Comparison of ENCODE assay signal across 8 mouse cellular contexts in the genomic region with DNA sequence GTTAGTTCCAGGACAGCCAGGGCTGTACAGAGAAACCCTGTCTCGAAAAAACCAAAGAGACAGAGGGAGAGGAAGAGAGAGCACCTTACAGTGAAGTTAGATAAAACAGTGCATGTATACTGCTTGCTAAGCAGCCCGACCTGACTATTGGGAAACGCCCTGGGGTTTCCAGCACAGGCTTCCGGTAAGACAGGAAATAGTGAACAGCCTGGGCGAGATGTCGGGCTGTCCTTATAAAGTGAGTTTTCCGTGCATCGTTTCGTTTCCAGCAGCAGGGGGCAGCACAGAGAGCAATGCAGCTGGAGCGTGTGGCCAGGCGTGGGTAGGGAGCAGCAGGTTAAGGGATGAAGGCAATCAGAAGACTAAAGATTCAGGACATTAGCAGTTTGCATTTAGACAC. TPM values are rescaled to one million over a fixed set of nuclear protein-coding genes. Genes with fewer than 3 reads are reported as not detected.
A peak's percentile ranks its signal among the peaks of the same experiment; 100 is the strongest.
DNase-seq lines count a peak whose midpoint lies in the region; ATAC-seq and TF ChIP-seq lines count a peak whose summit lies in the region.

No protein-coding gene starts in this region.

- H3K4me1 ChIP-seq in hindbrain, embryonic 16.5 days (ENCODE audit: control insufficient read depth, insufficient read depth, low read depth, low read length): no peaks in the 10 kb centered on the region

- WGBS in hindbrain, embryonic 16.5 days: 24% methylated on average over 11 of the region's 11 CpGs

- H3K27ac ChIP-seq in gastrocnemius, adult 2 months: peak overlapping the region; percentile 67
- H3K27ac ChIP-seq in hindbrain, embryonic 16.5 days (ENCODE audit: low read depth, low read length): no peak overlapping the region

- H3K36me3 ChIP-seq in hindbrain, embryonic 16.5 days (ENCODE audit: control insufficient read depth, insufficient read depth, low read length): no peaks in the 10 kb centered on the region

- 0 out of 2 replicates have a peak, but pooled peaks have one; percentile 56 for ATAC-seq in hindbrain, embryonic 16.5 days

- no peaks in the 10 kb centered on the region for H3K27me3 ChIP-seq in hindbrain, embryonic 16.5 days (replicated peaks; ENCODE audit: control insufficient read depth, insufficient read depth, low read length)

- H3K4me3 ChIP-seq in gastrocnemius, adult 2 months: peak overlapping the region; percentile 45
- H3K4me3 ChIP-seq in hindbrain, embryonic 16.5 days (ENCODE audit: low read length): no peak overlapping the region

- H3K4me2 ChIP-seq in hindbrain, embryonic 16.5 days (ENCODE audit: low read length): no peak overlapping the region

- DNase-seq in R1 (ENCODE audit: low read depth, low spot score): peak; percentile 95
- DNase-seq in cerebellum, postnatal 14 days: peak; percentile 82 to 86
- DNase-seq in gastrocnemius, adult 2 months: peak; percentile 82
- DNase-seq in left cerebral cortex, adult 11 months (ENCODE audit: low spot score): peak; percentile 63
- DNase-seq in lung, postnatal 4 days: peak; percentile 78 to 86
- peak; percentile 78 for DNase-seq in retina, embryonic 14.5 days (ENCODE audit: low spot score)
- DNase-seq in urinary bladder, postnatal 25 days (ENCODE audit: low spot score): peak; percentile 74

- no peaks in the 10 kb centered on the region for H3K9me3 ChIP-seq in hindbrain, embryonic 16.5 days (ENCODE audit: control insufficient read depth, low read length)

- no peak overlapping the region for H3K9ac ChIP-seq in hindbrain, embryonic 16.5 days (ENCODE audit: low read depth, low read length)

- intact Hi-C loops in gastrocnemius, adult 2 months (cut with DNase I): loop anchor here (2.0 to 5.0 kb wide), 2 partner anchors 45 to 261 kb away; a partner anchor contains a TSS

- peak; percentile 83 for TF ChIP-seq CTCF in gastrocnemius, adult 2 months (IDR thresholded peaks at IDR 0.05)

RNA-seq across cellular contexts. Expression of a gene that starts 23.0 kb away (rescaled TPM):
- 10 to 100 TPM; 45.4 to 52.0 TPM for total RNA-seq in gastrocnemius, adult 2 months (2021)
- 29.1 and 29.6 TPM in 2 replicates for polyA plus RNA-seq in hindbrain, embryonic 16.5 days (2015; fragmentation: Nextera tagmentation; extraction: Ambion mirVana)

RNA-seq across cellular contexts. Expression of a gene that starts 49.4 kb away (rescaled TPM):
- total RNA-seq in gastrocnemius, adult 2 months (2021): 100 to 1,000 TPM; 205 to 209 TPM
- 4,094 and 4,423 TPM in 2 replicates for polyA plus RNA-seq in hindbrain, embryonic 16.5 days (2015; fragmentation: Nextera tagmentation; extraction: Ambion mirVana)
